Mouse (Mus musculus) liver, embryonic 13.5 days (tissue): ENCODE data around the gene Zfp69. TPM values are rescaled to one million over a fixed set of nuclear protein-coding genes. Genes with fewer than 3 reads are reported as not detected.

Experiments used
- ATAC-seq: fragments of 200-750 bp; cut with Nextera tagmentation; 2 replicates; pipeline ENCODE4 v1.8.0; 2017; ENCODE audit warnings: low read depth, mild to moderate bottlenecking, moderate number of reproducible peaks, moderate library complexity
- DNase-seq: peaks from one replicate; pipeline ENCODE4 v3.0.0; 2022
- H3K27ac ChIP-seq: fragments of 300-500 bp; sonication (generic); 2 replicates; pipeline ENCODE4 v1.5.1; 2015; ENCODE audit warnings: moderate library complexity, mild to moderate bottlenecking, inconsistent platforms
- H3K27me3 ChIP-seq: fragments of 300-500 bp; sonication (generic); 2 replicates; pipeline ENCODE4 v1.6.1; 2015; ENCODE audit warnings: mild to moderate bottlenecking, inconsistent platforms
- H3K36me3 ChIP-seq: fragments of 300-500 bp; sonication (generic); 2 replicates; pipeline ENCODE4 v1.6.1; 2015; ENCODE audit warnings: mild to moderate bottlenecking, inconsistent platforms
- H3K4me1 ChIP-seq: fragments of 300-500 bp; sonication (generic); replicated peaks from 2 replicates; pipeline ENCODE4 v1.6.1; 2015; ENCODE audit warnings: inconsistent platforms
- H3K4me2 ChIP-seq: fragments of 300-500 bp; sonication (generic); 2 replicates; pipeline ENCODE4 v1.6.1; 2015; ENCODE audit warnings: inconsistent platforms, mild to moderate bottlenecking, moderate library complexity
- H3K4me3 ChIP-seq: fragments of 300-500 bp; sonication (generic); replicated peaks from 2 replicates; pipeline ENCODE4 v1.5.1; 2015; ENCODE audit warnings: mild to moderate bottlenecking, inconsistent platforms
- H3K9ac ChIP-seq: fragments of 300-500 bp; sonication (generic); 2 replicates; pipeline ENCODE4 v1.6.1; 2015; ENCODE audit warnings: mild to moderate bottlenecking, inconsistent platforms
- H3K9me3 ChIP-seq: fragments of 300-500 bp; sonication (generic); replicated peaks from 2 replicates; pipeline ENCODE4 v1.6.1; 2016; ENCODE audit warnings: inconsistent platforms
- WGBS: fragments of 180-500 bp; shearing (Covaris S2); methylation state at CpG from one replicate; pipeline ENCODE4 v1.1.7; 2015; ENCODE audit not compliant: insufficient replicate concordance; 5-methylcytosine and 5-hydroxymethylcytosine counted together
- polyA plus RNA-seq: library from polyadenylated mRNA; unstranded; fragments of >200 nt; fragmentation: Nextera tagmentation; extraction: Ambion mirVana; gene quantifications from 2 replicates; pipeline ENCODE4 v1.2.1, GENCODE M21; 2015

Zfp69 gene
- polyA plus RNA-seq, 1 experiment from 2014 or later: 2.0 TPM

- Histone ChIP-seq H3K4me2 (no peak overlapping the region), H3K4me3 (no peak overlapping the region), H3K4me1 (no peaks in the 10 kb centered on the region), H3K9ac (no peak overlapping the region), H3K9me3 (no peaks in the 10 kb centered on the region), H3K27ac (no peak overlapping the region), H3K27me3 (peaks cover 11% of the 10 kb centered on the region), H3K36me3 (no peaks in the 10 kb centered on the region)
- 68% methylated on average over 7 of the region's 7 CpGs for WGBS
- no peak for DNase-seq
- no peak for ATAC-seq
These were observed 55.5 kb downstream of the Zfp69 start for GRCm38 (mm10) chr4:120895810-120896584.

DNA sequence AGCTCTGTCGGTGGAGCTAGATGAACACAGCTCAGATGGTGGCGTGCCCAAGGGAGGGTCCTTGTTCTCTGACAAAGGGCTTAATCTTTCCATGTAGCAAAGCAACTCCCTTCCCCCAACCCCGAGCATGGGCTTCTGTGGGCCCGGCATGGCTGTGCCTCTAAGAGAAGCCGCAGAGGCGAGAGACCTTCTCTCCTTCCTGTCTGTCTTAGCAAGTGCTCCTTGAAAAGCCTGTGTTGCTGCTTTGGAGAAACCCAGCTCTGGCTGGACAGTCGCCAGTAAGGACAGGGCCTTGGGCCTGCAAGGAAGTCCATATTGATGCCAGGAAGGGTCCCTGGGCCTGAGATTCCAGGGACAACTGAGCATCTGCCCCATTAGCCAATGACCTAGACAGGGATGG, 56.3 kb downstream of the Zfp69 start:
- H3K36me3 ChIP-seq: no peaks in the 10 kb centered on the region
- peaks cover 11% of the 10 kb centered on the region for H3K27me3 ChIP-seq
- no peaks in the 10 kb centered on the region for H3K9me3 ChIP-seq
- no peak overlapping the region for H3K4me2 ChIP-seq
- 57% methylated on average over 7 of the region's 7 CpGs for WGBS
- DNase-seq: no peak
- no peak overlapping the region for H3K27ac ChIP-seq
- H3K4me3 ChIP-seq: no peak overlapping the region
- no peak overlapping the region for H3K9ac ChIP-seq
- no peaks in the 10 kb centered on the region for H3K4me1 ChIP-seq
- no peak for ATAC-seq

DNA sequence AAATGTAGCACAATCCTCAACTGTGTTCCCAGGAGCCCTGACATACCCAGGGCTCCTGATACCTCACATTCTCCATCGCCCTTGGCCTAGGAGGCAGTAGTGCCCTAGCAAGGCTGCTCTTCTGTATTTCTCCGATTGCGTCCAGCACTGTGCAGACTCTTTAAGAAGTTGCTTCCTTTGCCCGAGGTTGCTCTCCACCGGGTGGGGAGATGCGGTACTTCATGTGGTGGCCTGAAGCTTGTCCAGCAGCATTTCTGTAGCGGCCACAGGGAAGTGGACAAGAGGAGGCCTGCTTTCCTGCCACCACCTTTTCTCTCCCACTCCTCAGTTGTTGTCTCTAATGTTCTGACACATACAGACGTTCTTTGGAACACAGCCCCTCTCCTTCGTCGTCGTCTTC, 56.9 kb downstream of the Zfp69 start:
- WGBS: 61% methylated on average over 11 of the region's 11 CpGs
- no peak for DNase-seq
- no peak overlapping the region for H3K27ac ChIP-seq

DNA sequence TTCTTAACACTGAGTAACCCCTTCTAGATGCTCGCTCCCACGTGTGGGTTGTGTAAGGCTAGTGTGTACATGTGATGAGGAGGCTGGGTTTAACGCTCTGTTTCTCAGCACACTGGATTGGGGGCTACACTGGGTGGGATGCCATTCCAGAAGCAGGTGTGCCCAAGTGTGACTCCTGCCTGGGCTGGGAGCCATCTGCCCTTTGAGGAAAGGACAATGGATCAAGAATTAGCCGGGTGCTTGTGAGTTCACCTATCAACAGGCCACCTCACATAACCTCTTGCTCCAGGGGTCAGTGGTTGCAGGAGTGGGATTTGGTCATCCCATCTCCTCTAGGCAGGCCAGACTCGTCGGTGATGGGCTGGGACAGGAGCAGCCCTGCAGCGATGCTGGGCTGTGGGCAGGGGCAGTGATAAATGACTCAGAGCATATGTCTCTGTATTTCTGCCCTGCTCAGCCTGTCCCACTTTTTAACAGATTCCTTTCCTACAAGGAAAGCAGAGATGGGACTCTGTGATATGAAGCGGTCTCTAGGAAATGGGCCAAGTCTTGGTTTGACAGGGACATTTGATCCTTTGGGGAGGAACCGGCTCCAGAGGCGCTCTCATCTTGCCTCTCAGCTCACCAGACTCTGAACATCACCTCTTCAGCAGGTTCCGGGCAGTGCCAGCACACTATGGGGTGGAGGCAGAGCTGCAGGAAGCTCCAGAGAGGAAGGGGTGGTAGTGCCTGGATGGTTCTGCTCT, 57.7 kb downstream of the Zfp69 start:
- Histone ChIP-seq H3K9ac (no peak overlapping the region), H3K27ac (no peak overlapping the region), H3K36me3 (no peaks in the 10 kb centered on the region), H3K4me3 (no peak overlapping the region), H3K27me3 (peaks cover 11% of the 10 kb centered on the region), H3K9me3 (no peaks in the 10 kb centered on the region), H3K4me2 (no peak overlapping the region), H3K4me1 (no peaks in the 10 kb centered on the region)
- DNase-seq (no peak), ATAC-seq (no peak)
- whole genome bisulfite sequencing: 59% methylated on average over 11 of the region's 11 CpGs

More for the DNA sequence above, 56.9 kb downstream of the Zfp69 start:
- no peak overlapping the region for H3K4me3 ChIP-seq
- H3K9me3 ChIP-seq: no peaks in the 10 kb centered on the region
- ATAC-seq: no peak
- H3K9ac ChIP-seq: no peak overlapping the region
- no peaks in the 10 kb centered on the region for H3K36me3 ChIP-seq
- H3K27me3 ChIP-seq: peaks cover 11% of the 10 kb centered on the region
- no peaks in the 10 kb centered on the region for H3K4me1 ChIP-seq
- no peak overlapping the region for H3K4me2 ChIP-seq

- 15% methylated on average over 1 of the region's 1 CpGs for WGBS
- ATAC-seq: no peak
- Histone ChIP-seq H3K4me2 (no peak overlapping the region), H3K9ac (no peak overlapping the region), H3K4me1 (no peaks in the 10 kb centered on the region), H3K9me3 (no peaks in the 10 kb centered on the region), H3K4me3 (no peak overlapping the region), H3K27me3 (peaks cover 11% of the 10 kb centered on the region), H3K36me3 (no peaks in the 10 kb centered on the region), H3K27ac (no peak overlapping the region)
- DNase-seq: no peak
These were observed 59.0 kb downstream of the Zfp69 start for GRCm38 (mm10) chr4:120892516-120892915.

- Histone ChIP-seq H3K4me3 (no peak overlapping the region), H3K27me3 (peaks cover 11% of the 10 kb centered on the region), H3K36me3 (no peaks in the 10 kb centered on the region), H3K4me1 (no peaks in the 10 kb centered on the region), H3K27ac (no peak overlapping the region), H3K9ac (no peak overlapping the region), H3K9me3 (no peaks in the 10 kb centered on the region), H3K4me2 (no peak overlapping the region)
- DNase-seq: no peak
- ATAC-seq: no peak
These were observed 59.5 kb downstream of the Zfp69 start for GRCm38 (mm10) chr4:120891960-120892359.

DNA sequence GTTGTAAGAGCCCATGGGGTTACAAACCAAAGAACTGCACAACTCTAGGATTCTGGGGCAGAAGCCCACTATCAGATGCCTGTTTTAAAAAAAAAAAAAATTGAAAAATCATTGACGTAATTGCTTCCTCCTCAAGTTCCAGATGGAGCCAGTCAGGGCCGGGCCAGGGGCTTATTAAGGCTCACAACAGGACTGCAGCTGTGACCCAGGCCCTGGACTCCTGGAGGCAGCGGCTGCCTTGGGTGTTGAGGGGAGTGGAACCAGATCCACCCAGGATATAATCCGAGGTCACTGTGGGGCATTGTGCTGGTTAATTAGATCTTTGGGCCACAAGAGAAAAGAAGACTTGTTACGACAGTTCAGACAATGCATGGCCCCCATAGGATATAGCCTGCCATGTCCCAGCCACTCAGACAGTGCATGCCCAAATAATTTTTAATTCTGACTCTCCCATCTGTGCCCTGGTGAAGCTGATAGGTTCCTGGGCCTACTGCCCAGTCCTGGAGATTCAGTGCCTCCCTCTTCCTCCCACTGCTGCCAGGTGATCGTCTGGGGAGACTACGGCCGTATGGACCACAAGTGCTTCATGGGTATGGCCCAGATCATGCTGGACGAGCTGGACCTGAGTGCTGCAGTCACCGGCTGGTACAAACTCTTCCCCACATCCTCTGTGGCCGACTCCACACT, 60.6 kb downstream of the Zfp69 start:
- 62% methylated on average over 11 of the region's 11 CpGs for WGBS
- H3K27ac ChIP-seq: no peak overlapping the region
- H3K4me2 ChIP-seq: no peak overlapping the region
- no peak overlapping the region for H3K9ac ChIP-seq
- ATAC-seq (no peak), DNase-seq (no peak)
- no peaks in the 10 kb centered on the region for H3K4me1 ChIP-seq
- no peaks in the 10 kb centered on the region for H3K9me3 ChIP-seq
- no peaks in the 10 kb centered on the region for H3K36me3 ChIP-seq
- no peak overlapping the region for H3K4me3 ChIP-seq
- peaks cover 15% of the 10 kb centered on the region for H3K27me3 ChIP-seq

DNA sequence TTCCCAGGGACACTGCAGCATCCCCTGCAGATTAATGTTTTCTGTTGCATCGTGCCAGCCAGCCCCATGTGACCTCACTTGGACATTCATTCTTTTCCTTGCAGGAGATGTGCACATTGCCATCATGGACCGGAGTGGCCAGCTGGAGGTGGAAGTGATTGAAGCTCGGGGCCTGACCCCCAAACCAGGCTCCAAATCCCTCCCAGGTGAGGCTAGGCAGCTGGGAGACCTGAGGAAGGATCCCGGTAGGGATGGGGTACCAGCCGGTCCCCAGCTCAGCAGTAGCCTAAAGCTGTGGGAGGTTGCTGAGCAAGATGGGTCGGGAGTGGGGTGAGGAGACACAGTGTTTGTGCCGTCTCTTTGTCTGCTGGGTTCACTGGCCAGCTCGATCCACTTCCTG, 62.6 kb downstream of the Zfp69 start:
- Histone ChIP-seq H3K36me3 (no peaks in the 10 kb centered on the region), H3K9me3 (no peaks in the 10 kb centered on the region), H3K9ac (no peak overlapping the region), H3K4me2 (no peak overlapping the region), H3K27ac (no peak overlapping the region), H3K4me1 (peaks cover 6% of the 10 kb centered on the region), H3K27me3 (peaks cover 18% of the 10 kb centered on the region), H3K4me3 (no peak overlapping the region)
- no peak for ATAC-seq
- DNase-seq: no peak
- WGBS: 53% methylated on average over 8 of the region's 8 CpGs

DNA sequence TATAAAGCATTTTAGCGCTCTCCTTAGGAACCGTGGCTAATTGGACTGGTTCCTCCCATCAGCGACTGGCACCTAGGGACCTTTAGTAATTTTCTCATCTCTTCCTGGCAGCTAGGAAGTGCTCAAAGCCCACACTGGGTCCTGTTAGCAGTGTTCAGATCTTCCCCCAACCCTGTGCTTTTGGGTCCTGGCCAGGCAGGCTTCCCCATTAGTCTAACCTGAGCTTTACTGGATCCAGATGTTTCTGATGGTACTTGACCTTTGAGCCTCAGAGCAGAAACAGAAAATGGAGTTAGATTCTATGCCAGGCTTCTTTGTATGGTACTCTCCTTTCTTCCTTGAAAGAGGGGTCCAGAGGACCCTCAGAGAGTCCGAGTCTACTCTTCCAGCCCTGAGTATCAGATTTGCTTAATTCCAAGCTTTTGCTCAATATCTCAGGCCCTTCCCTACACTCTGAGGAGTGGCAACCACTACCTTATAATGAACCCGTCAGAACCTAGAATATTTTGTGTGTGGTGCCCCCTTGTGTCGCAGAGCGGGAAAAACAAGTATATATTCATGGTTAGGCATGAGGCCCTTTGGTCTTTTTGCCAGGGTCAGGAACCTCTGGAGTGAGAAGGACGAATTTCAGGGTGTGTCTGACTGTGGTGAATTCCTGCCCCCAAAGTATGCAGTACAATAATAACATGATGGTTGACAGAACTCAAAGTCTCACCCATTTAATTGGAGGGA, 64.0 kb downstream of the Zfp69 start:
- Histone ChIP-seq H3K4me2 (no peak overlapping the region), H3K9me3 (no peaks in the 10 kb centered on the region), H3K4me1 (peaks cover 6% of the 10 kb centered on the region), H3K36me3 (no peaks in the 10 kb centered on the region), H3K4me3 (no peak overlapping the region), H3K9ac (no peak overlapping the region), H3K27ac (no peak overlapping the region), H3K27me3 (peaks cover 8% of the 10 kb centered on the region)
- WGBS: 26% methylated on average over 8 of the region's 8 CpGs
- DNase-seq (peak; percentile 13), ATAC-seq (no peak)

GRCm38 (mm10) chr4:120886811-120887210, 64.7 kb downstream of the Zfp69 start:
- H3K9ac ChIP-seq: no peak overlapping the region
- DNase-seq: no peak
- H3K9me3 ChIP-seq: no peaks in the 10 kb centered on the region

GRCm38 (mm10) chr4:120886131-120886530, 65.4 kb downstream of the Zfp69 start:
- Histone ChIP-seq H3K27ac (no peak overlapping the region), H3K4me3 (no peak overlapping the region), H3K9ac (no peak overlapping the region), H3K9me3 (no peaks in the 10 kb centered on the region), H3K4me2 (no peak overlapping the region), H3K27me3 (peaks cover 8% of the 10 kb centered on the region; the same call in 1 of the 2 replicates), H3K4me1 (peaks cover 9% of the 10 kb centered on the region), H3K36me3 (no peaks in the 10 kb centered on the region)
- DNase-seq: no peak
- 33% methylated on average over 4 of the region's 4 CpGs for WGBS
- no peak for ATAC-seq

More at GRCm38 (mm10) chr4:120886811-120887210, 64.7 kb downstream of the Zfp69 start:
- no peak overlapping the region for H3K4me3 ChIP-seq
- H3K4me2 ChIP-seq: no peak overlapping the region
- no peak for ATAC-seq
- peaks cover 6% of the 10 kb centered on the region for H3K4me1 ChIP-seq
- WGBS: 68% methylated on average over 5 of the region's 5 CpGs
- no peak overlapping the region for H3K27ac ChIP-seq
- H3K27me3 ChIP-seq: peaks cover 8% of the 10 kb centered on the region; the same call in 1 of the 2 replicates
- no peaks in the 10 kb centered on the region for H3K36me3 ChIP-seq
